Mouse (Mus musculus) heart, adult 2 months (tissue): ENCODE data around the gene Mitf.

Experiments used
- CTCF ChIP-seq: fragments of 200-600 bp; IDR thresholded peaks from 2 replicates; pipeline ENCODE4 v1.8.1; 2022; ENCODE audit warnings: antibody characterized with exemption, mild to moderate bottlenecking, moderate library complexity
- EP300 ChIP-seq: fragments of 200-500 bp; IDR thresholded peaks from 2 replicates; pipeline ENCODE4 v1.6.1; 2011; ENCODE audit warnings: low read depth, low read length, control low read depth; ENCODE audit not compliant: insufficient read depth
- POLR2A ChIP-seq: fragments of 200-500 bp; IDR thresholded peaks from 2 replicates; pipeline ENCODE4 v1.6.1; 2011; ENCODE audit warnings: mild to moderate bottlenecking, low read depth, low read length, control low read depth; ENCODE audit not compliant: insufficient read depth

- TF ChIP-seq CTCF (no peak), POLR2A (no peak), EP300 (no peak)
Measured at GRCm38 (mm10) chr6:97950882-97951245, 144.0 kb downstream of the Mitf start.
